Mouse (Mus musculus): Measurements from ENCODE around the gene Chrna4.

GRCm38 (mm10) chr2:181041941-181042340 is 1.4 kb downstream of the Chrna4 start:
- TF ChIP-seq GATA1 (IDR thresholded peaks at IDR 0.05; ENCODE audit: low read length): no peak
- TF ChIP-seq TAL1 (IDR thresholded peaks at IDR 0.05; ENCODE audit: low read length): no peak
